Mouse (Mus musculus): Measurements from ENCODE around the gene Tmprss4.

Gene Tmprss4

DNA sequence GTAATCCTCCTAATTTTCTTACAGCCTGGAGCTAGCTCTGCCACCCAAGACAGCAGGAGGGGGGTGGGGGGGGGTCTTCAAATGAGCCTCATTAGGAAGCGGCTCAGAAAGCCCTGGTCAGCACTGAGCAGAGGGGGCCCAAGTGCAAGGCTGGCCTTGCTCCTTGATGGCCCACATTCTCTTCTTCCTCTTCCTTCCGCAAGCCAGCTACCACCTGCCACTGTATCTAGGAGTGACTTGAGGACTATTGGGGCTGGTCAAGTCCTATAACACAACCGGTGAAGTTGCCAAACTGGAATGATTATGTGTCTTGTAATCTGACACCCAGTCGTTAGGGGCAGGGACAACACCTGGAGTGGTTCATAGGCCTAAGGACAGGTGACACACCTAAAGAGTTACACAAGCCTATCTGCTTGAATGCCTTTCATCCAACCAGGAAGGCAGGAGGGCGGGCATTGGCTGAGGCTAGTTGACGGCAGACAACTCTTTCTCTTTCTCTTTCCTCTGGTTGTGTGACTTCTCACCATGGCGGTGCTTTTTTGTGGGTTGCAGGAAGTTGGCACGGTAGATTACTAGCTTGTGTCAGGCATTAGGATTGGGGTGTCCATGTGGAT lies at the start of gene Tmprss4:
Gene Tmprss4 (minus strand): TSS at position 296 of the 614 bp plus-strand sequence.
- DNase-seq: no peak

DNA sequence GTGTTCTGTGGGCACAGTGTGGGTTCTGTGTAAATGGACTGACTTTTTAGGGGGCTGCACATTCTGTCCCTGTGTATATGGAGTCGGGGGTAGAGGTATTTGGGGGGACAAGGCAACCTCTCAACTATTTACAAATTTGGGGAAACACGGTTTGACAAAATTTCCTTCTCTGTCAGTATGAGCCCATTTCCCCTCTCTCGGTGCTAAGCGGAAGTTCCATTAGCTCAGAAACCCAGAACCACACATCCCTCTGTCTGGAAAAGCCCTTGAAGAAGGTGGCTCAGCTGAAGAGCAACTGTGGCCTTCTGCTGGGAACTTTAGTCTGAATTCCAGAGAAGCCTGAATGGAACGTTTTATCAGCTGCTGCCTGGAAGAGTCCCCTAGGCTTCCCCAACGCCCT lies 48.5 kb upstream of the Tmprss4 start:
- DNase-seq: no peak

DNA sequence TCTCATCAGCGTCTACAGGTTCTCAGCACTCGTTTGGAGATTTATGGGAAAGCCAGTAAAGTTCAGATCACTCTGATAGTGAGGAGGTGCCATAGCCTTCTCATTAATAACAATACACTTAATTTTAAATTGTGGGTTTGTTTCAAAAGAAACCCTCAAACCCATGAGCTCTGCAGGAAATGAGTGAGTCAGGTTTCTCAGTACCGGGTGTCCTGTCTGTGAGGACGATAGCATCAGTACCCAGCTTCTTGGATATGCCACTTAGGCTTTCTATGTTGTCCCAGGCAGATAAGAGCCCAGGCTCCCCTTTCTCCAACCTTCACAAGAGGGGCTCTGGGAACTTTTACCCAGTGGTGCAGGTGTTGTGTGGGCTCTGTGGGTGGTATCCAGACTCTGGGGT lies 48.1 kb upstream of the Tmprss4 start:
- DNase-seq: no peak

- DNase-seq: no peak
Observed at GRCm38 (mm10) chr9:45251281-45251680, 47.4 kb upstream of the Tmprss4 start.

DNA sequence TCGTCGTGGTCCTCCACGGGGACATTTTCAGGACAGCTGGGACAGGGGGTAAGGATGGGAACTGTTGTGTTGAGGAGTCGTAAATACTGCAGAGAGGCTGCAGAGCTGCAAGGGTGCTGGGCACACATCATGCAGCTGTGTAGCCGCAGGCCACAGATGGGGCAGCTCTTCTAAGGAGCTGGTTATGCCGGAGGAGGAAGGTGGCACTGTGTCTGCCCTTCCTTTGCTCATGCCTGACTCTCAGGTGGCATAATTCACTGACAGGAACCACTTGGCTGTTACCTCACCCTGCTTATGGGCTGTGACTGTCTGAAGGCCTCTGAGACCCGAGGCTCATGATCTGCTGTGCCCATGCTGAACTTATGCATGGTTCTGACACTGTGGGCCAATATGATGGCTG lies 46.4 kb upstream of the Tmprss4 start:
- DNase-seq: no peak

GRCm38 (mm10) chr9:45247536-45247935 lies 43.6 kb upstream of the Tmprss4 start:
- no peak for DNase-seq

- DNase-seq: peak; percentile 21
Observed at GRCm38 (mm10) chr9:45246060-45246459, 42.2 kb upstream of the Tmprss4 start.

DNA sequence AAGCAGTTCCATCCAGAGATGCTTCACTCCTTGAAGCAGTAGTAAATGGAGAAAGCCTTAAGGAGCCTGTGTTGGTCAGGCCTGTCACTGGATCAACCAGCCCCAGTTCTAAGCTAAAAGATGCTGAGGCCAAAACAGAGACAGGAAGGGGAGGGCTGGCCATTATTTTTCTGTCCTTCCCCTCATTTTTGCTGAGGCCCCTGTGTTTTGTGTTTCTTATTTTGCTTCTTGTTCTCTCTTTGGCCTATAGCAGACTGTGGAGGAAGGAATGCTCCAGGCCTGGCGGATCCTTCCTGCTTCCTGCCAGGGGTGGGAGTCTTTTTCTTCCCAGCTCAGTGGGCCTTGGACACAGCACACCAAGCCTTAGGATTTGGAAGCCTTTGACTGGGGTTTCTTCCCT lies 41.5 kb upstream of the Tmprss4 start:
- no peak for DNase-seq

- no peak for DNase-seq
Observed at GRCm38 (mm10) chr9:45241397-45241796, 37.5 kb upstream of the Tmprss4 start.

DNA sequence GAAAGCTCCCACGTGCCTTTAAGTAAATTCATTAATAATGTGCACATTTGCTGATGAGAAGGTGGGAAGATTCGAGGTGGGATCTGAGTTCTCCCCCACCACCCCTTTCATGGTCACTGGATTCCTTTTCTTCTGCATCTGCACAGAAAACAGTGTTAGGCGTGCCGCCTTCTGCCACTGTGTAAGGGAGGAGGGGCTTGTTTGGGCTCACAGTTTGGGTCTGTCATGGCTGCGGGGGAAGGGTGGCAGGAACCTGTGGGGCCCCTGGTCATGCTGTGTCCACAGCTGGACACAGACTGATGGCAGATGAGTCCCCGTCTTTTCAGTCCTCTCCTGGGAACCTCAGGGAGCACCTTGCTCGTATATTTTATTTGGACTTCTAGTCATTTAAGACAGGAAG lies 32.9 kb upstream of the Tmprss4 start:
- DNase-seq: no peak

DNA sequence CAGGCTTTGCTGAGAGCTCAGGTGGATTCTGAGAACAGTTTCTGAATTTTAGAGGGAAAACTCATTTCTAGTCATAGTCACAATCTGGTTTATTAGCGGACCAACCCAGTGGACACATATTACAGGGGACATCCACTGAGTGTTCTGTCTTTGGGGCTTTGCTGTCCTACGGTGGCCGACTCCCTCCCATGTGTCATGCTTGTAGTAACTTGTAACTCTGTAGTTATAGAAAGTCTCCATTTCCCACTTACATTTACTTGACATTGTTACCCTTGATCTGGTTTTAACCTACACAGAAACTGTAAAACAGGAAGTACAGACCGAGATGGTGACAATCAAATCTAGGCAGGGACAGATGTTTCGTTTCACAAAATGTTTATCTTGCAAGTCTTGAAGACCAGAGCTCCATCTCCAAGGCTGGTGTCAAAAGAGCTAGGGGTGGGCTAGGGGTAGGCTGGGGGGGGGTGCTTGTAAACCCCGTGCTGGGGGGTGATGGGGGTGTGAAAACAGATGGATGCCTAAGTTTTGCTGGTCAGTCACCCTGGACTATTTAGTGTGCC lies 31.9 kb upstream of the Tmprss4 start:
- no peak for DNase-seq

- DNase-seq: no peak
Observed at GRCm38 (mm10) chr9:45229359-45229758, 25.5 kb upstream of the Tmprss4 start.

GRCm38 (mm10) chr9:45221567-45221966 lies 17.7 kb upstream of the Tmprss4 start:
- DNase-seq: peak; percentile 83

GRCm38 (mm10) chr9:45219644-45220043 lies 15.8 kb upstream of the Tmprss4 start:
- DNase-seq: no peak

GRCm38 (mm10) chr9:45215526-45216179 lies 11.8 kb upstream of the Tmprss4 start:
- DNase-seq: no peak

DNA sequence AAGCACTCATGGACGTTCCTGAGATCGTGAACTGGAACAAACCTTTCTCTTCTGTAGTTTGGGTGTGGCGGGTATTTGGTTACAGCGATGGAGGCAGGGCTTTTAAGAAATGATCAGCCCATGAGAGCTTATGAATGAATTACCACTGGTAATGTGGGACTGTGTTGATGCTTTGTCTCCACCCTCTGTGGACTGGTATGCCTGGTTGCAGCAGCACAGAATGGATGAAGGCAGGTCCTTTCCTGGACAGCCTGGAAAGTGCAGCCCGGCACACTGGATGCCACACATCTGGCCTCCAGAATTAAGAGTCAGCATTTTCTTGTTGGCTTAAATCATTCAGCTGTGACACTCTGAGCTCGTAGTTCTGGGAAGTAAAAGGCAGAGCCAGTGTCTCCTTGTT lies 8.1 kb upstream of the Tmprss4 start:
- DNase-seq: no peak

- DNase-seq: no peak
Observed at GRCm38 (mm10) chr9:45207015-45207743, 3.3 kb upstream of the Tmprss4 start.

DNA sequence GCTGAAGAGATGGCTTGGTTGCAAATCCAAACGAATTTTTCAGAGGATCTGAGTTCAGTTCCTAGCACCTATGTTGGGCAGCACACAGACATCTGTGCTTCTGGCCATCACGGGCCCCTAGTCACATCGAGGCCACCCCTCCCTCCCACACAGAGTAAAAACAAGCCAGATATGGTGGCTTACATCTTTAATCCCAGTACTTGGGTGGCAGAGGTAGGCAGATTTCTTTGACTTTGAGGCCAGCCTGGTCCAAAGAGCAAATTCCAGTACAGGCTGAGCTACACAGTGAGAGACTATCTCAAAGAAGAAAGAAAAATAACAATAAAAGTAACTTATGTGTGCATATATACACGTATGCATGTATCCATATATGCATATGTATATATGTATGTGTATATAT lies 2.2 kb upstream of the Tmprss4 start:
- no peak for DNase-seq

- no peak for DNase-seq
Observed at GRCm38 (mm10) chr9:45205143-45205542, 1.3 kb upstream of the Tmprss4 start.

- no peak for DNase-seq
Observed at GRCm38 (mm10) chr9:45202021-45202798, 1.7 kb downstream of the Tmprss4 start.

DNA sequence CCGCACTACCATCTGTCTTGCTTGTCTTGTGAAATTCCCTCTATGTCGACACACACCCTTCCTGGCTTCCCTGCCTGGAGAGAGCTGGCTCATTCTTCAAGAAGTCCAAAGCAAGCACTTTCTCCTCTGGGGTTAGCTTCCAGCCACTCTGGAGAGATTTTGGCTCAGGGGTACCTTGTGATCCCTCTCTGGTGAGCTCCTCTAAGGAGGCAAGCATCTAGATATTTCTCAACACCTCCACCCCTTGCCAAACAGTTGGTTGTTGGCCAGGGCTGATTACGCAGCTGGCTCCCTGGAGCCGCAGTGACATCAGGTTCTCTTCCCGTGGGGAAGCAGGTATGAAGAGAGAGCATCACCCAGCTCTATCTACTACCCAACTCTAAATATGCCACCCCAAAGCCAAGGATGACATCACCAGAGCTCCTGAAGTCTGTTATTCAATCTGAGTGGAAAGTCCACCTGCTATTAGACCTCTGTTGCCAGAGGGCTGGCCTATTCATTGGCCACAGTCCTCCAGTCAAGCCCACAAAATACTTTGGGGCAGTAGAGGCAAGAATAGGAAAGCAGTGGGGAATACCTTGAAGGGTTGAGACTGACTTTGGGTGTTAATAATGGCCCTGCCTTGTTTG lies 2.5 kb downstream of the Tmprss4 start:
- no peak for DNase-seq

GRCm38 (mm10) chr9:45197549-45197948 lies 6.3 kb downstream of the Tmprss4 start:
- DNase-seq: no peak

Measured in liver (tissue).